Mouse (Mus musculus): ENCODE measurements around the gene Ric8a. TPM values are rescaled to one million over a fixed set of nuclear protein-coding genes. Genes with fewer than 3 reads are reported as not detected.
"Not testable (repeated sequence)": the region's sequence is repeated elsewhere in the genome, so short reads cannot be mapped to it uniquely, and the experiment has no call there.

The Ric8a gene
- polyA plus RNA-seq, 1 experiment, result 138 TPM

DNA sequence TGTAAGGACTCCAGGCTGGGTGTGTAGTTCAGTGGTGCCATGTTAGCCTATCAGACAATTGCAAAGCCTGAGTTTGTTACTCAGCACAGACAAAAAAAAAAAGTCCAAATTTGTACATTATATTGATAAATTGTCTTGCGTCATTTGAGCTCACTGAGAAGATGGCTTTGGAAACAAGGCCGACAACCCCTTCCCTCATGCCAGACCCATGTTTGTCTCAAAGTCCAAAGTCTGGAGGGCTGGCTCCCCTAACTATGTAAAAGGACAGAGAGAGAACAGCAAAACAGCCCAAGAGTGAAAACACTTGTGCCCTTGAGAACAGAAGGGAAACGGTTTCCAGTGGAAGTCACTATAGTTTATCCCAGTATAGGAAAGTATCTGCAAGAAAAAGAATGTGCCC is 23.7 kb downstream of the Ric8a start:
- TF ChIP-seq POLR2A (IDR thresholded peaks at IDR 0.05; ENCODE audit: borderline replicate concordance, extremely low read depth, low read depth, low read length), result no peak
- no peak for TF ChIP-seq CTCF (IDR thresholded peaks at IDR 0.05; ENCODE audit: insufficient read depth, low read length)
- 65% methylated on average over 3 of the region's 3 CpGs for WGBS
- Histone ChIP-seq H3K4me1 (ENCODE audit: control insufficient read depth, insufficient read depth, low read length) (peaks cover 3% of the 10 kb centered on the region), H3K4me3 (replicated peaks; ENCODE audit: extremely low read depth, low read depth, low read length) (no peak overlapping the region)
- DNase-seq, result no peak

DNA sequence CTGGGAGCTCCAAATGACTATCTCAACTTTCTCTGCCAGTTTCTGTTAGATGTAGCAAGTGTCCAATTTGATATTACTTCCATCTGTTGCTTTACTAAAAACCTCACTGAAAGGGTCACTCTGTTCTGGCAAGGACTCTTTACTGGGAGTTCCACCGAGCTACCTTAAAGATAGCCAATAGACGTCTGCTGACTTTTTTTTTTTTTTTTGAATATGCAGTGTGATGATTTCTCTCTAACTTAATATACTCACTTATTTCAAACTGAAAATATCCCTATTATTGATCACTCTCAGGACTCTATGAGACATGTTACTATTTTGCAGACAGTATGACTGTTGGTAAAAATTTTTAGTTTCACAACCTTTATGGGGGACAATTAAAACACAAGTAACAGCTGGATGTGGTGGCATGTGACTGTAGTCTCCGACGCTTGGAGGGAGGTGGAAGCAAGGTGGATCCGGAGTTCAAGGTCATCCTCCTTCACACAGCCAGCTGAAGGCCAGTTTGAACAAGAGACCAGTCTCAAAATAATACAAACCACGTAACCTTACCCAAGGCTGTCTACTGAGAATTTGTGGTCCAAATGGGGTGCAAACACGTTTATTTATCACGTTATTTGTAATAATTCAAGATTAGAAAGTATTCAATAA is 24.2 kb downstream of the Ric8a start:
- TF ChIP-seq CTCF (IDR thresholded peaks at IDR 0.05; ENCODE audit: insufficient read depth, low read length) (no peak), POLR2A (IDR thresholded peaks at IDR 0.05; ENCODE audit: borderline replicate concordance, extremely low read depth, low read depth, low read length) (no peak)
- WGBS, result 11% methylated on average over 8 of the region's 8 CpGs
- H3K4me1 ChIP-seq (ENCODE audit: control insufficient read depth, insufficient read depth, low read length), result peaks cover 3% of the 10 kb centered on the region
- H3K4me3 ChIP-seq (replicated peaks; ENCODE audit: extremely low read depth, low read depth, low read length), result peak overlapping the region; percentile 44
- no peak for DNase-seq

DNA sequence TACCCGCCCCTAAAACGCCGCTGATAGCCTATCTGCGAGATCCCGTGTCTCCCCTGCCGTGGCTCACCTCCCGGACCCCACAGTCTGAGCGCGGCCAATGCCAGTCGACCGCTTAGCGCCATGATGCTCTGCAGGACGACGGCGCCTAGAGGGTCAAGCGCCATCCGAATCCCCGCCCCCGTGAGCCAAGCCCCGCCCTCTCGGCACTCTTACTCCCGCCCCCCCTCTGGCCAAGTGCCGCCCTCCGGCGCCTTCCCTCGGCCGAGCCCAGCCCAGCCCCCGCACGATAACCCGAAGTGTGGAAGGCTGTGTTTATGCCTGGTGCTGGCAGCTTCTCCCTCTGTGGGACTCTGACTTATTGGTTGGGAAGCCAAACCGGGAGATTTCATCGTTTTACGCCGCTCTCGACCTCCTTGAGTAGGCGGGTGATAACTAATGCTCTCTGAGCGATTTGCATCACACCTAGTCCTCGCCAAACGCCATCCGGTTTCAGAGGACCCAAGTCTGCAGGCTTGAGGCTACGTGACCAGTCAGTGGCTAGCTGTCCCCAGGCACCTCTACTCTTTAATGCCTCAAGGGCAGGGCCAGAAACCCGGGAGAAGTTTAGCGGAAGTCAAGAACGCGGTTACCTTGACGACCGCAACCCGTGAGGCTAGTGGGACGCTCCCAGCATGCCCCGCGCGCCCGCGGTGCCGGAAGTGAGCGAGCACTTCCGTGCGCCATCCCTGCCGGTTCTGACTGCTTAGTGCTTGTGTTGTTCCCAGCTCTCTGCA is 25.1 kb downstream of the Ric8a start, which contains the start of the genes Psmd13 and Sirt3:
Gene Psmd13, plus strand, starts transcription at position 273 of the 773 bp plus-strand sequence.
Gene Sirt3, minus strand, starts transcription at position 614 of the 773 bp plus-strand sequence.
- TF ChIP-seq POLR2A (IDR thresholded peaks at IDR 0.05; ENCODE audit: borderline replicate concordance, extremely low read depth, low read depth, low read length) (peak; percentile 74; the same call in 1 of the 2 replicates), CTCF (IDR thresholded peaks at IDR 0.05; ENCODE audit: insufficient read depth, low read length) (no peak)
- DNase-seq, result peak; percentile 92
- under 1% methylated on average over 59 of the region's 59 CpGs for WGBS
- Histone ChIP-seq H3K4me3 (replicated peaks; ENCODE audit: extremely low read depth, low read depth, low read length) (peak within 1 kb of the TSS; percentile 91), H3K4me1 (ENCODE audit: control insufficient read depth, insufficient read depth, low read length) (peaks cover 3% of the 10 kb centered on the region)

DNA sequence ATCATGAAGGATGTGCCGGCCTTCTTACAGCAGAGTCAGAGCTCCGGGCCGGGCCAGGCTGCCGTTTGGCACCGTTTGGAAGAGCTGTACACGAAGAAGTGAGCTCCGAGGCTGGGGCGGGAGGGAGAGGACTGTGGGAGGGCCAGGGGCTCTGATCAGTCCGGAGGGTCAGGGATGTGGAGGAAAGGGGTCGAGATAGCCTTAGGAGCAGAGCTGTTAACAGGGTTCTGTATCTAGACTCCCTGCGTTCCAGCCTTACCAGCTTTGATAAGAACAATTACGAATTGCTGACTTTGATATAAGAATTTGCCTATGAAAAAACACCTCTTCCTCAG is 25.7 kb downstream of the Ric8a start:
- H3K4me3 ChIP-seq (replicated peaks; ENCODE audit: extremely low read depth, low read depth, low read length), result peak overlapping the region; percentile 78
- TF ChIP-seq POLR2A (IDR thresholded peaks at IDR 0.05; ENCODE audit: borderline replicate concordance, extremely low read depth, low read depth, low read length), result no peak
- no peak for TF ChIP-seq CTCF (IDR thresholded peaks at IDR 0.05; ENCODE audit: insufficient read depth, low read length)
- WGBS, result under 1% methylated on average over 12 of the region's 12 CpGs
- H3K4me1 ChIP-seq (ENCODE audit: control insufficient read depth, insufficient read depth, low read length), result peaks cover 3% of the 10 kb centered on the region
- DNase-seq, result no peak

DNA sequence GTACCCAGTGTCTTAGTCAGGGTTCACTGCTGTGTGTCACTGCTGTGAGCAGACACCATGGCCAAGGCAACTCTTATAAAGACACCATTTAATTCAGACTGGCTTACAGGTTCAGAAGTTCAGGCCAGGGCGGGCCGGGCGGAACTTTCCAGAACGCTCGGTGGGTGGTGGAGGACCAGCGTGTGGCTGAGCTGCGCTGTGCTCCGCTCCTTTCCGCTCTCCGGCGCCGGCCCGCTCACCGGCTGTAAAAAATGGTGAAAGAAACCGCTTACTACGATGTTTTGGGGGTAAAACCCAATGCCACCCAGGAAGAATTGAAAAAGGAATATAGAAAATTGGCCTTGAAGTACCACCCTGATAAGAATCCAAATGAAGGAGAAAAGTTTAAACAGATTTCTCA is 33.9 kb downstream of the Ric8a start:
- H3K4me1 ChIP-seq (ENCODE audit: control insufficient read depth, insufficient read depth, low read length); H3K4me3 ChIP-seq (replicated peaks; ENCODE audit: extremely low read depth, low read depth, low read length); DNase-seq: not testable (repeated sequence)
- WGBS, result 95% methylated on average over 16 of the region's 16 CpGs

DNA sequence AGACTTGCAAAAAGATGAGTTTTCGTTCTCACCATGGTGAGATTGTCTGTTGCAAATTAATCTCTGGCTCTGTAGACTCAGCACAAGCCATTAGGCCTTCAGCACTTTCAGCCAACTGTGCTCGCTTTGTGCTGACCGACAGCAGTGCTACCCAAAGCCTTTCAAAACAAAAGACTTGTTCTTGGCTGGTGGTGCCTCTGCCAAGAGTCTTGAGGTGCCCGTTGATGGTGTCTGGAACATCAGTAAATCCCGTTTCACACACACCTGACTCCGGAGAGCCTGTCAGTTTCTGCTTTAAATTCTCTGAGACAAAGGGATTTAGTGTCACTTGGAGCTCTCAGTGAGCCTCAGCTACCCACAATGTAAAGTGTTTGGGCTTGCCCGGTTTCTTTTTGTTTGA is 37.3 kb downstream of the Ric8a start:
- TF ChIP-seq POLR2A (IDR thresholded peaks at IDR 0.05; ENCODE audit: borderline replicate concordance, extremely low read depth, low read depth, low read length) (no peak), CTCF (IDR thresholded peaks at IDR 0.05; ENCODE audit: insufficient read depth, low read length) (no peak)
- Histone ChIP-seq H3K4me1 (ENCODE audit: control insufficient read depth, insufficient read depth, low read length) (no peaks in the 10 kb centered on the region), H3K4me3 (replicated peaks; ENCODE audit: extremely low read depth, low read depth, low read length) (no peak overlapping the region)
- 89% methylated on average over 7 of the region's 7 CpGs for WGBS
- DNase-seq, result no peak

DNA sequence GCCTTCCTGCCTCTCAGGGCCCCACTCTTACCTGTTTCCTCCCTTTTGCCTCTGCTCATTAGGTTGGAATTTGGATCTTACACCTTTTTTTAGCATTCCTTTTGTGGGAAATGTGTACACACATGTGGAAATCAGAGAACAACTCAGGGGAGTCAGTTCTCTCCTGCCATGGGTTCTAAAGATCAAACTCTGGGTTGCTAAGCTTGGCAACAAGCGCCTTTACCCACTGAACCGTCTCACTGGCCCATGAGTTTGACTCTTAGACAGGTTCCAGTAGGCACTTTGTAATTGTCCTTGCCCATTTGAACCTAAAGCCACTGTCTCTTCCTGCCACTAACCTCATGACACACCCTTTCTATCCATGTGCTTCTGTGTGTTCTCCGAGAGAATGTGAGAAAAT is 37.9 kb downstream of the Ric8a start:
- WGBS, result 87% methylated on average over 3 of the region's 3 CpGs
- no peaks in the 10 kb centered on the region for H3K4me1 ChIP-seq (ENCODE audit: control insufficient read depth, insufficient read depth, low read length)

DNA sequence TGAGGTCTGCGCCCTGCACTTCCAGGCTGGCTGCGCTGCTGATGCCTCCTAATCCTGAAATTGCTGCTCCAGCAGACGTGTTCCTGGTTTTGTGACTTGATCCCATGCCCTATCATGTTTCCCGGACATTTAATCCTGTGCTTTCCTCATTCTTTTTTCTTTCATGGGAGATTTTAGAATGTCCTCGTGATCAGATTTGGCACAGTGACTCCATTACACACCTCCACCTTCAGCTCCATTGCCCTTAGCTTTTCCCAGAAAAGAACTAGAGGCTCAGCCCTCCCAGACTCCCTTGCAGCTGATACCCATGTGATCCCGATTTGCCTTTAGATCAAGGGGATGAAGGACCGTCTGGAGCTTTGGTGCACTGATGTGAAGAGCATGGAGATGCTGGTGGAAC is 41.1 kb downstream of the Ric8a start:
- TF ChIP-seq CTCF (IDR thresholded peaks at IDR 0.05; ENCODE audit: insufficient read depth, low read length) (no peak), POLR2A (IDR thresholded peaks at IDR 0.05; ENCODE audit: borderline replicate concordance, extremely low read depth, low read depth, low read length) (no peak)
- Histone ChIP-seq H3K4me1 (ENCODE audit: control insufficient read depth, insufficient read depth, low read length) (no peaks in the 10 kb centered on the region), H3K4me3 (replicated peaks; ENCODE audit: extremely low read depth, low read depth, low read length) (no peak overlapping the region)
- WGBS, result 88% methylated on average over 7 of the region's 7 CpGs
- DNase-seq, result no peak

More for the DNA sequence above, 37.9 kb downstream of the Ric8a start:
- no peak overlapping the region for H3K4me3 ChIP-seq (replicated peaks; ENCODE audit: extremely low read depth, low read depth, low read length)
- TF ChIP-seq POLR2A (IDR thresholded peaks at IDR 0.05; ENCODE audit: borderline replicate concordance, extremely low read depth, low read depth, low read length), result no peak
- no peak for DNase-seq

DNA sequence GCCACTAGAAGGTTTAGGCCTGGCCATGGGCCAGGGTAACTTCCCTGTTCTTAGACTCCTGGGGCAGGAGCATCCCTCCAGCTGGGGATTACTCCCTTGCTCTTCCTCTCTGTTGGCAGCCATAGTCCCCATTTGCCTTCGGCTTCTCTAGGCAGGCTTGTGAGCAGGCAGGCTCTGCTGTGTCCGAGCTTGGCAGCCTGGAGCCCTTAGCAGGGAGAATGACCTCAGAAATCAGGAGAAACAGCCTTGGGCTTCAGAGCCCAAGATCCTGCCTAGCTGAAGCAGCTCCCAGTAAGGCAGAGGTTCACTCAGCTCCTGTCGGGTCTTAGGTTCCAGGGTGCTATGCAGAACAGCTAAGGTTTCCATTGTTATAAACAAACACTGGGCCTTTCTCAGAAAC is 42.4 kb downstream of the Ric8a start:
- TF ChIP-seq POLR2A (IDR thresholded peaks at IDR 0.05; ENCODE audit: borderline replicate concordance, extremely low read depth, low read depth, low read length), result no peak
- no peak for TF ChIP-seq CTCF (IDR thresholded peaks at IDR 0.05; ENCODE audit: insufficient read depth, low read length)
- H3K4me3 ChIP-seq (replicated peaks; ENCODE audit: extremely low read depth, low read depth, low read length), result no peak overlapping the region
- DNase-seq, result no peak
- 60% methylated on average over 3 of the region's 3 CpGs for WGBS
- 0 out of 2 replicates have a peak, but pooled peaks cover 2% of the 10 kb centered on the region for H3K4me1 ChIP-seq (ENCODE audit: control insufficient read depth, insufficient read depth, low read length)

DNA sequence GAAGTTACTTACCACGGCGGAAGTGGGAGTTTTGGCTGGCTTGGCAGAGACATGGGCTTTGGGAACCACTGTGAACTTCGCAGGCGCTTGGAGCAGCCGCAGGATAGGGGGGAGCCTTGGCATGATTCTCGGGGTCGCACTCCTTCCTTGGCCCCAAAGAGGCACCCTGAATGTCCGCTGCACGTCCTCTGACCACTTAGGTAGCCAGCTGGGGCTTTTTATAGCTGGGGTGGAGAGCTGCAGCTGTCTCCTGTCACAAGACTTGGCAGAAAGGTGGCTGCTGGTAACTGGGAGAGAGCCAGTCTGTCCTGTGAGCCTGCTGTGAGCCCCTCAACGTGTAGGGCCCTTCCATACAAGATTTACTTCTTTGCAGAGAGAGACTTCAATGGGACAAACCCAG is 43.5 kb downstream of the Ric8a start, which contains the start of gene Cox8b:
Gene Cox8b, minus strand, starts transcription at position 227 of the 400 bp plus-strand sequence.
- 63% methylated on average over 10 of the region's 10 CpGs for WGBS

More for the DNA sequence above, 43.5 kb downstream of the Ric8a start, which contains the start of gene Cox8b:
- H3K4me3 ChIP-seq (replicated peaks; ENCODE audit: extremely low read depth, low read depth, low read length), result no peak within 1 kb of the TSS
- TF ChIP-seq POLR2A (IDR thresholded peaks at IDR 0.05; ENCODE audit: borderline replicate concordance, extremely low read depth, low read depth, low read length) (no peak), CTCF (IDR thresholded peaks at IDR 0.05; ENCODE audit: insufficient read depth, low read length) (no peak)
- H3K4me1 ChIP-seq (ENCODE audit: control insufficient read depth, insufficient read depth, low read length), result 0 out of 2 replicates have a peak, but pooled peaks cover 2% of the 10 kb centered on the region
- DNase-seq, result no peak

Measured in lung, adult 2 months (tissue).